Mouse (Mus musculus): Measurements from ENCODE around the gene Plcl2. TPM values are rescaled to one million over a fixed set of nuclear protein-coding genes. Genes with fewer than 3 reads are reported as not detected.

Plcl2 gene
- 100 TPM for polyA plus RNA-seq (2014; fragmentation: Illumina TruSeq; extraction: RNeasy Lipid Tissue Mini Kit (QIAGEN cat#74804); ENCODE audit: low read depth, low replicate concordance)

GRCm38 (mm10) chr17:50509251-50510104 lies at the start of gene Plcl2:
TSS of gene Plcl2 (plus strand) at chr17:50509403.

Other genes with a start within 250 kb of the Plcl2 start
- 0.52 TPM for gene Dazl, start 215.8 kb upstream of the Plcl2 start, polyA plus RNA-seq (2014; fragmentation: Illumina TruSeq; extraction: RNeasy Lipid Tissue Mini Kit (QIAGEN cat#74804); ENCODE audit: low read depth, low replicate concordance)